Mouse (Mus musculus): ENCODE results near the gene Ppp1cb. TPM values are rescaled to one million over a fixed set of nuclear protein-coding genes. Genes with fewer than 3 reads are reported as not detected.
A peak's percentile ranks its signal among the peaks of the same experiment; 100 is the strongest.

Ppp1cb gene
- polyA plus RNA-seq, 1 experiment = 21.2 TPM

GRCm38 (mm10) chr5:32445287-32445921 is 13.2 kb upstream of the Ppp1cb start:
- no peaks in the 10 kb centered on the region for H3K27me3 ChIP-seq (ENCODE audit: control insufficient read depth, insufficient read depth, low read length)
- H3K36me3 ChIP-seq (ENCODE audit: control insufficient read depth, insufficient read depth, low read length) = no peaks in the 10 kb centered on the region
- H3K4me3 ChIP-seq (ENCODE audit: control insufficient read depth, low read depth, low read length) = no peak overlapping the region
- TF ChIP-seq CTCF (IDR thresholded peaks at IDR 0.05; ENCODE audit: control insufficient read depth, insufficient read depth, insufficient replicate concordance, low read depth, low read length) (no peak), POLR2A (IDR thresholded peaks at IDR 0.05; ENCODE audit: control insufficient read depth, low read depth, low read length) (no peak)
- no peaks in the 10 kb centered on the region for H3K4me1 ChIP-seq (ENCODE audit: control insufficient read depth, insufficient read depth, low read length)
- H3K27ac ChIP-seq (ENCODE audit: control insufficient read depth, insufficient read depth, low read depth, low read length) = no peak overlapping the region

- H3K36me3 ChIP-seq (ENCODE audit: control insufficient read depth, insufficient read depth, low read length) = no peaks in the 10 kb centered on the region
- no peaks in the 10 kb centered on the region for H3K27me3 ChIP-seq (ENCODE audit: control insufficient read depth, insufficient read depth, low read length)
- no peaks in the 10 kb centered on the region for H3K4me1 ChIP-seq (ENCODE audit: control insufficient read depth, insufficient read depth, low read length)
- TF ChIP-seq CTCF (IDR thresholded peaks at IDR 0.05; ENCODE audit: control insufficient read depth, insufficient read depth, insufficient replicate concordance, low read depth, low read length) (no peak), POLR2A (IDR thresholded peaks at IDR 0.05; ENCODE audit: control insufficient read depth, low read depth, low read length) (no peak)
- H3K27ac ChIP-seq (ENCODE audit: control insufficient read depth, insufficient read depth, low read depth, low read length) = no peak overlapping the region
- H3K4me3 ChIP-seq (ENCODE audit: control insufficient read depth, low read depth, low read length) = no peak overlapping the region
Measured at GRCm38 (mm10) chr5:32446394-32446793, 12.2 kb upstream of the Ppp1cb start.

GRCm38 (mm10) chr5:32446810-32447209 is 11.8 kb upstream of the Ppp1cb start:
- Histone ChIP-seq H3K4me3 (ENCODE audit: control insufficient read depth, low read depth, low read length) (no peak overlapping the region), H3K4me1 (ENCODE audit: control insufficient read depth, insufficient read depth, low read length) (no peaks in the 10 kb centered on the region), H3K27me3 (ENCODE audit: control insufficient read depth, insufficient read depth, low read length) (no peaks in the 10 kb centered on the region), H3K36me3 (ENCODE audit: control insufficient read depth, insufficient read depth, low read length) (no peaks in the 10 kb centered on the region), H3K27ac (ENCODE audit: control insufficient read depth, insufficient read depth, low read depth, low read length) (no peak overlapping the region)
- TF ChIP-seq CTCF (IDR thresholded peaks at IDR 0.05; ENCODE audit: control insufficient read depth, insufficient read depth, insufficient replicate concordance, low read depth, low read length) (no peak), POLR2A (IDR thresholded peaks at IDR 0.05; ENCODE audit: control insufficient read depth, low read depth, low read length) (no peak)

- H3K27me3 ChIP-seq (ENCODE audit: control insufficient read depth, insufficient read depth, low read length) = no peaks in the 10 kb centered on the region
- no peaks in the 10 kb centered on the region for H3K36me3 ChIP-seq (ENCODE audit: control insufficient read depth, insufficient read depth, low read length)
- H3K4me1 ChIP-seq (ENCODE audit: control insufficient read depth, insufficient read depth, low read length) = peaks cover 2% of the 10 kb centered on the region; the same call in 1 of the 2 replicates
- H3K27ac ChIP-seq (ENCODE audit: control insufficient read depth, insufficient read depth, low read depth, low read length) = peak overlapping the region; percentile 96
- peak overlapping the region; percentile 99 for H3K4me3 ChIP-seq (ENCODE audit: control insufficient read depth, low read depth, low read length)
- no peak for TF ChIP-seq CTCF (IDR thresholded peaks at IDR 0.05; ENCODE audit: control insufficient read depth, insufficient read depth, insufficient replicate concordance, low read depth, low read length)
- TF ChIP-seq POLR2A (IDR thresholded peaks at IDR 0.05; ENCODE audit: control insufficient read depth, low read depth, low read length) = peak; percentile 38; the same call in 1 of the 2 replicates
Measured at GRCm38 (mm10) chr5:32459251-32459881, 723 bp downstream of the Ppp1cb start.

- H3K4me3 ChIP-seq (ENCODE audit: control insufficient read depth, low read depth, low read length) = peak overlapping the region; percentile 99
- peak overlapping the region; percentile 96 for H3K27ac ChIP-seq (ENCODE audit: control insufficient read depth, insufficient read depth, low read depth, low read length)
- TF ChIP-seq POLR2A (IDR thresholded peaks at IDR 0.05; ENCODE audit: control insufficient read depth, low read depth, low read length) (no peak), CTCF (IDR thresholded peaks at IDR 0.05; ENCODE audit: control insufficient read depth, insufficient read depth, insufficient replicate concordance, low read depth, low read length) (no peak)
- no peaks in the 10 kb centered on the region for H3K36me3 ChIP-seq (ENCODE audit: control insufficient read depth, insufficient read depth, low read length)
- no peaks in the 10 kb centered on the region for H3K27me3 ChIP-seq (ENCODE audit: control insufficient read depth, insufficient read depth, low read length)
- H3K4me1 ChIP-seq (ENCODE audit: control insufficient read depth, insufficient read depth, low read length) = peaks cover 2% of the 10 kb centered on the region; the same call in 1 of the 2 replicates
Measured at GRCm38 (mm10) chr5:32459882-32460751, 1.5 kb downstream of the Ppp1cb start.

GRCm38 (mm10) chr5:32460973-32461372 is 2.3 kb downstream of the Ppp1cb start:
- peaks cover 2% of the 10 kb centered on the region; the same call in 1 of the 2 replicates for H3K4me1 ChIP-seq (ENCODE audit: control insufficient read depth, insufficient read depth, low read length)
- TF ChIP-seq CTCF (IDR thresholded peaks at IDR 0.05; ENCODE audit: control insufficient read depth, insufficient read depth, insufficient replicate concordance, low read depth, low read length) (no peak), POLR2A (IDR thresholded peaks at IDR 0.05; ENCODE audit: control insufficient read depth, low read depth, low read length) (no peak)
- no peaks in the 10 kb centered on the region for H3K27me3 ChIP-seq (ENCODE audit: control insufficient read depth, insufficient read depth, low read length)
- peak overlapping the region; percentile 7; the same call in 1 of the 2 replicates for H3K4me3 ChIP-seq (ENCODE audit: control insufficient read depth, low read depth, low read length)
- no peak overlapping the region for H3K27ac ChIP-seq (ENCODE audit: control insufficient read depth, insufficient read depth, low read depth, low read length)
- H3K36me3 ChIP-seq (ENCODE audit: control insufficient read depth, insufficient read depth, low read length) = no peaks in the 10 kb centered on the region
